Mouse (Mus musculus) G1E (cell line): ENCODE results near the gene Egfl7. TPM values are rescaled to one million over a fixed set of nuclear protein-coding genes. Genes with fewer than 3 reads are reported as not detected.

Source experiments
- ATAC-seq: 2 replicates; pipeline ENCODE4 v1.8.0; 2016; ENCODE audit warnings: mild to moderate bottlenecking; ENCODE audit not compliant: insufficient number of reproducible peaks, poor library complexity, low FRiP score, severe bottlenecking; ENCODE audit errors: extremely low read depth
- DNase-seq: peaks from one replicate; pipeline ENCODE4 v3.0.0; 2012; ENCODE audit warnings: low spot score
- H3K27me3 ChIP-seq: 2 replicates; pipeline ENCODE4 v1.6.1; 2012; ENCODE audit warnings: mild to moderate bottlenecking, low read length, inconsistent platforms; ENCODE audit not compliant: insufficient read depth
- H3K36me3 ChIP-seq: replicated peaks from 2 replicates; pipeline ENCODE3; 2012; ENCODE audit warnings: mild to moderate bottlenecking, inconsistent platforms
- H3K4me1 ChIP-seq: 2 replicates; pipeline ENCODE4 v1.6.1; 2012; ENCODE audit warnings: low read depth, low read length, inconsistent platforms, mixed read lengths; ENCODE audit not compliant: insufficient read depth
- H3K4me3 ChIP-seq: 2 replicates; pipeline ENCODE4 v1.5.1; 2012; ENCODE audit warnings: low read depth, mild to moderate bottlenecking, inconsistent platforms, low read length, moderate library complexity, mixed read lengths
- H3K9me3 ChIP-seq: replicated peaks from 2 replicates; pipeline ENCODE4 v1.6.1; 2012; ENCODE audit warnings: inconsistent platforms
- CTCF ChIP-seq: IDR thresholded peaks from 2 replicates; pipeline ENCODE4 v1.5.1; 2012; ENCODE audit warnings: low read depth, low read length, inconsistent platforms, mixed read lengths
- GATA1 ChIP-seq: IDR thresholded peaks from 2 replicates; pipeline ENCODE4 v1.6.1; 2012; ENCODE audit warnings: borderline replicate concordance, low read length, inconsistent platforms, mixed read lengths
- GATA2 ChIP-seq: IDR thresholded peaks from 2 replicates; pipeline ENCODE4 v1.6.1; 2012; ENCODE audit warnings: low read depth, low read length, inconsistent platforms, borderline replicate concordance
- POLR2AphosphoS5 ChIP-seq: IDR thresholded peaks from 2 replicates; pipeline ENCODE4 v1.6.1; 2012; ENCODE audit warnings: low read depth, low read length, inconsistent platforms; ENCODE audit not compliant: insufficient replicate concordance
- TAL1 ChIP-seq: conservative IDR thresholded peaks from 2 replicates; pipeline ENCODE4 v1.6.1; 2012; ENCODE audit warnings: low read depth, low read length, inconsistent platforms, mixed read lengths
- polyA plus RNA-seq: library from polyadenylated mRNA; stranded (reverse); fragments of >175 nt; gene quantifications from 2 replicates; pipeline ENCODE4 v1.2.3, GENCODE M21; 2012
- total RNA-seq, 2 experiments: library from RNA; stranded (forward) in 1 of 2; stranded (reverse) in 1 of 2; fragments of 200-1000 nt in 1 of 2; fragments of >200 nt in 1 of 2; fragmentation: Nextera tagmentation in 1 of 2; gene quantifications; 2 replicates each; pipeline ENCODE4 v1.2.3; 2014 to 2017

Gene Egfl7
- total RNA-seq (2014; fragmentation: Nextera tagmentation), result 29.6 and 31.9 TPM in 2 replicates
- 160 and 228 TPM in 2 replicates for total RNA-seq (2017)
- 131 and 136 TPM in 2 replicates for polyA plus RNA-seq

GRCm38 (mm10) chr2:26579714-26580113, at the start of gene Egfl7:
Egfl7 (plus strand) TSS chr2:26580014.
- Histone ChIP-seq H3K27me3 (peaks cover 17% of the 10 kb centered on the region; the same call in 1 of the 2 replicates), H3K9me3 (no peaks in the 10 kb centered on the region), H3K4me3 (no peak within 1 kb of the TSS), H3K4me1 (peaks cover 81% of the 10 kb centered on the region), H3K36me3 (peaks cover 17% of the 10 kb centered on the region)
- no peak for ATAC-seq
- TF ChIP-seq TAL1, result no peak
- no peak for TF ChIP-seq CTCF
- TF ChIP-seq GATA2, result no peak
- no peak for TF ChIP-seq GATA1
- no peak for DNase-seq

- DNase-seq (no peak), ATAC-seq (no peak)
- Histone ChIP-seq H3K36me3 (no peaks in the 10 kb centered on the region), H3K27me3 (peaks cover 59% of the 10 kb centered on the region), H3K9me3 (peaks cover 6% of the 10 kb centered on the region), H3K4me3 (no peak overlapping the region), H3K4me1 (no peaks in the 10 kb centered on the region)
- TF ChIP-seq CTCF (no peak), TAL1 (no peak), GATA1 (no peak), POLR2AphosphoS5 (no peak), GATA2 (no peak)
Measured at GRCm38 (mm10) chr2:26531829-26532228, 48.0 kb upstream of the Egfl7 start.

GRCm38 (mm10) chr2:26533249-26533648, 46.6 kb upstream of the Egfl7 start:
- Histone ChIP-seq H3K4me3 (no peak overlapping the region), H3K9me3 (peaks cover 6% of the 10 kb centered on the region), H3K4me1 (no peaks in the 10 kb centered on the region), H3K36me3 (no peaks in the 10 kb centered on the region), H3K27me3 (peaks cover 47% of the 10 kb centered on the region)
- DNase-seq (no peak), ATAC-seq (no peak)
- no peak for TF ChIP-seq TAL1
- TF ChIP-seq GATA2, result no peak
- TF ChIP-seq CTCF, result no peak
- TF ChIP-seq POLR2AphosphoS5, result no peak
- TF ChIP-seq GATA1, result no peak

DNA sequence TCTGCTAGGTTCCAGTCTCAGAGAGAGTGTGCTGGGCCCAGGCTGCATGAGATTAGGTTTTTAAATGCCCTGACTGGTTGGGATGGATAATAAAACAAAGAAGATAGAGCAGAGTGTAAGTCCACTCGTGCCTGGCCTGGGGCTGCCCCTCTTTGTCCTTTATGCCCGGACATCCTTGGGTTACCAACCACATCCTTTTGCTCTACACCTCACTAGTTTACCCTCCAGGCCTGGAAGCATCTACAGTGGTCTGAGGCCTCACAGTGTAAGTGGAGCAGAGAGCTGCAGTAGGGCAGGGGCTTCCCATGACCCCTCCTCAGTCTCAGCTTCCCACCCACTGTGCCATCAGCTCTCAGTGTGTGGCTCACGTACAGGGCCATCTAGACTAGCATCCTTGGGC, 45.7 kb upstream of the Egfl7 start:
- no peak overlapping the region for H3K4me3 ChIP-seq
- H3K27me3 ChIP-seq, result peaks cover 47% of the 10 kb centered on the region
- no peak for DNase-seq
- H3K36me3 ChIP-seq, result no peaks in the 10 kb centered on the region
- H3K4me1 ChIP-seq, result no peaks in the 10 kb centered on the region
- peaks cover 6% of the 10 kb centered on the region for H3K9me3 ChIP-seq
- no peak for ATAC-seq
- TF ChIP-seq GATA1 (no peak), CTCF (no peak), TAL1 (no peak), GATA2 (no peak), POLR2AphosphoS5 (no peak)

DNA sequence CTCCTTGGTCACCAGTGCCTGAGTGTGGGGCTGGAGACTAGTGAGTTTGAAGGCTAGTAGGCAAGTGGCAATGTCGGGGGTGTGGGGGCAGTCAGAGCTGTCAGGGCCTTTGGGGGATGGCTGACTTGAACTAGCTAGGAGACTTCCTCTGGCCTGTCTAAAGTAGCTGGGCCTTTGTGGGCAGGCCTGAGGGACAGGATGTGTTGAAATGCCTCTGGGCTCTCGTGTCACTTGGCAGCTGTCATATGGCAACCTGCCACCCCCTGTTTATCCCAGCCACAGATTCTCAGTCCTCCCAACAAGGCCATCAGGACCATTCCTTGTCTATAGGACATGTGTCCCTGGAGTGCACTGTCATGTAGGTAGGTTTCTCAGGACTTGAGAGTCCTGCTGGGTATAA, 45.2 kb upstream of the Egfl7 start:
- TF ChIP-seq GATA1, result no peak
- TF ChIP-seq CTCF, result no peak
- TF ChIP-seq TAL1, result no peak
- no peak for TF ChIP-seq POLR2AphosphoS5
- no peak for TF ChIP-seq GATA2
- no peaks in the 10 kb centered on the region for H3K4me1 ChIP-seq
- H3K4me3 ChIP-seq, result no peak overlapping the region
- peaks cover 48% of the 10 kb centered on the region for H3K27me3 ChIP-seq
- ATAC-seq, result no peak
- no peak for DNase-seq
- H3K36me3 ChIP-seq, result no peaks in the 10 kb centered on the region
- peaks cover 6% of the 10 kb centered on the region for H3K9me3 ChIP-seq

DNA sequence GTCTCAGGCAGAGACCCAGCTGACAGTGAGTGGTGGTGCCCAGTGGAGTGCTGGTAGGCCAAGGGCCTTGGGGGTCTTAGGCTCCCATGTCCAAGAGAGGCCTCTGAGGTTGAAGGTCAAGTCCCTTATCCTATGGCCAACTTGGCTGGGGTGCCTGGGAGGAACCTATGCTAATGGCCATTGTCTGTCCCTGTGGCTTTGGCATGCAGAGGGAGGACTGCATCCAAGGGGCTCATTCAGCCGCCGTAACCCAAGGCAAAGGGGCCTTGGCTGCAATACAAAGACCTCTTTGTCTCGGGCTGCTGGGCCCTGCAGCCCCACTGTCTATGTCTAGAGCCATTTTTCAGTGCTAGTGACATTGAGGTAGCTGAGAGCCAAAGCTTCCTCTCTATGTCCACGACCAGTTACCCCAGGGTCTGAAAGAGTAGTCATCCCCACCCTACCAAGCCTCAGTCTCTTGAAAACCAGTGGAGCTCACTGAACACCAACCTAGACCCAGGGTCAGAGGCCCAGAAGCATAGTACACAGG, 44.2 kb upstream of the Egfl7 start:
- Histone ChIP-seq H3K36me3 (no peaks in the 10 kb centered on the region), H3K27me3 (peaks cover 56% of the 10 kb centered on the region), H3K4me3 (no peak overlapping the region), H3K4me1 (no peaks in the 10 kb centered on the region), H3K9me3 (peaks cover 6% of the 10 kb centered on the region)
- no peak for DNase-seq
- no peak for TF ChIP-seq GATA2
- no peak for TF ChIP-seq CTCF
- TF ChIP-seq TAL1, result no peak
- no peak for TF ChIP-seq GATA1
- no peak for TF ChIP-seq POLR2AphosphoS5
- no peak for ATAC-seq

GRCm38 (mm10) chr2:26539516-26539915, 40.3 kb upstream of the Egfl7 start:
- peaks cover 45% of the 10 kb centered on the region for H3K27me3 ChIP-seq
- H3K36me3 ChIP-seq, result no peaks in the 10 kb centered on the region
- no peaks in the 10 kb centered on the region for H3K4me1 ChIP-seq
- H3K9me3 ChIP-seq, result no peaks in the 10 kb centered on the region
- DNase-seq, result no peak
- no peak for TF ChIP-seq CTCF
- TF ChIP-seq TAL1, result no peak
- TF ChIP-seq GATA1, result no peak
- TF ChIP-seq GATA2, result no peak
- TF ChIP-seq POLR2AphosphoS5, result no peak
- no peak for ATAC-seq
- no peak overlapping the region for H3K4me3 ChIP-seq
